Mouse (Mus musculus) macrophage (primary cell): Measurements from ENCODE around the gene Pram1. TPM values are rescaled to one million over a fixed set of nuclear protein-coding genes. Genes with fewer than 3 reads are reported as not detected.
A peak's percentile ranks its signal among the peaks of the same experiment; 100 is the strongest.

Source experiments
- H3K27ac ChIP-seq: fragments of 350-480 bp; formaldehyde crosslinking; 2 replicates; pipeline ENCODE4 v1.9.0; 2021
- H3K36me3 ChIP-seq: fragments of 350-480 bp; formaldehyde crosslinking; 2 replicates; pipeline ENCODE4 v1.9.0; 2021; ENCODE audit errors: inconsistent target
- H3K4me3 ChIP-seq: fragments of 350-480 bp; formaldehyde crosslinking; 2 replicates; pipeline ENCODE4 v1.9.0; 2021; ENCODE audit errors: inconsistent target
- H3K79me2 ChIP-seq: fragments of 350-480 bp; formaldehyde crosslinking; 2 replicates; pipeline ENCODE4 v1.9.0; 2021; ENCODE audit errors: inconsistent target
- WGBS: methylation state at CpG from one replicate; pipeline ENCODE4 v1.1.7; 2026; ENCODE audit warnings: inconsistent platforms; ENCODE audit not compliant: missing documents; 5-methylcytosine and 5-hydroxymethylcytosine counted together
- polyA plus RNA-seq: library from polyadenylated mRNA; stranded (reverse); fragments of 250-400 nt; gene quantifications from 3 replicates; pipeline ENCODE4 v1.2.4, GENCODE M21; 2018; ENCODE audit warnings: inconsistent platforms

Pram1 gene
- polyA plus RNA-seq, 1 experiment from 2014 or later = 7.1 TPM

GRCm38 (mm10) chr17:33631236-33631635 is 6.6 kb upstream of the Pram1 start:
- 96% methylated on average over 9 of the region's 9 CpGs for WGBS

GRCm38 (mm10) chr17:33631796-33632195 is 6.1 kb upstream of the Pram1 start:
- WGBS = 98% methylated on average over 5 of the region's 5 CpGs
- Histone ChIP-seq H3K4me3 (no peak overlapping the region), H3K79me2 (peaks cover 15% of the 10 kb centered on the region), H3K36me3 (peaks cover 17% of the 10 kb centered on the region; the same call in 1 of the 2 replicates), H3K27ac (no peak overlapping the region)

More at GRCm38 (mm10) chr17:33631236-33631635, 6.6 kb upstream of the Pram1 start:
- peaks cover 17% of the 10 kb centered on the region; the same call in 1 of the 2 replicates for H3K36me3 ChIP-seq
- no peak overlapping the region for H3K27ac ChIP-seq
- peaks cover 15% of the 10 kb centered on the region for H3K79me2 ChIP-seq
- H3K4me3 ChIP-seq = no peak overlapping the region

GRCm38 (mm10) chr17:33637038-33637437 is 818 bp upstream of the Pram1 start:
- no peak overlapping the region for H3K4me3 ChIP-seq
- no peaks in the 10 kb centered on the region; the same call in 1 of the 2 replicates for H3K79me2 ChIP-seq
- H3K36me3 ChIP-seq = 0 out of 2 replicates have a peak, but pooled peaks cover 3% of the 10 kb centered on the region
- no peak overlapping the region for H3K27ac ChIP-seq
- 100% methylated on average over 2 of the region's 2 CpGs for WGBS

GRCm38 (mm10) chr17:33639743-33640142 is 1.9 kb downstream of the Pram1 start:
- Histone ChIP-seq H3K27ac (peak overlapping the region; percentile 88), H3K36me3 (peaks cover 6% of the 10 kb centered on the region), H3K79me2 (no peaks in the 10 kb centered on the region; the same call in 1 of the 2 replicates), H3K4me3 (no peak overlapping the region)
- 9% methylated on average over 6 of the region's 6 CpGs for WGBS

GRCm38 (mm10) chr17:33644068-33644467 is 6.2 kb downstream of the Pram1 start:
- Histone ChIP-seq H3K4me3 (no peak overlapping the region), H3K36me3 (peaks cover 47% of the 10 kb centered on the region), H3K27ac (no peak overlapping the region), H3K79me2 (no peaks in the 10 kb centered on the region; the same call in 1 of the 2 replicates)
- WGBS = 89% methylated on average over 4 of the region's 4 CpGs

- H3K4me3 ChIP-seq = no peak overlapping the region
- H3K27ac ChIP-seq = no peak overlapping the region
- 92% methylated on average over 7 of the region's 8 CpGs for whole genome bisulfite sequencing
- H3K79me2 ChIP-seq = no peaks in the 10 kb centered on the region; the same call in 1 of the 2 replicates
- H3K36me3 ChIP-seq = peaks cover 56% of the 10 kb centered on the region
These were observed 7.2 kb downstream of the Pram1 start for GRCm38 (mm10) chr17:33645073-33645472.

- Histone ChIP-seq H3K27ac (no peak overlapping the region), H3K79me2 (peaks cover 26% of the 10 kb centered on the region; the same call in 1 of the 2 replicates), H3K4me3 (no peak overlapping the region), H3K36me3 (peaks cover 91% of the 10 kb centered on the region)
- WGBS = 95% methylated on average over 34 of the region's 34 CpGs
These were observed 12.1 kb downstream of the Pram1 start for GRCm38 (mm10) chr17:33649781-33650475.

GRCm38 (mm10) chr17:33666813-33667212 is 29.0 kb downstream of the Pram1 start:
- no peak overlapping the region for H3K27ac ChIP-seq
- H3K4me3 ChIP-seq = no peak overlapping the region
- H3K36me3 ChIP-seq = peaks cover 63% of the 10 kb centered on the region
- peaks cover 97% of the 10 kb centered on the region for H3K79me2 ChIP-seq
- 100% methylated on average over 3 of the region's 3 CpGs for WGBS

GRCm38 (mm10) chr17:33669681-33670080 is 31.8 kb downstream of the Pram1 start:
- peaks cover 100% of the 10 kb centered on the region for H3K79me2 ChIP-seq
- H3K27ac ChIP-seq = no peak overlapping the region
- 100% methylated on average over 3 of the region's 3 CpGs for WGBS
- peaks cover 40% of the 10 kb centered on the region for H3K36me3 ChIP-seq
- H3K4me3 ChIP-seq = no peak overlapping the region

- H3K36me3 ChIP-seq = peaks cover 22% of the 10 kb centered on the region
- H3K79me2 ChIP-seq = peaks cover 100% of the 10 kb centered on the region
- H3K27ac ChIP-seq = no peak overlapping the region
- H3K4me3 ChIP-seq = no peak overlapping the region
- 88% methylated on average over 1 of the region's 1 CpGs for WGBS
These were observed 36.0 kb downstream of the Pram1 start for GRCm38 (mm10) chr17:33673837-33674236.

- no peak overlapping the region for H3K4me3 ChIP-seq
- peaks cover 100% of the 10 kb centered on the region for H3K79me2 ChIP-seq
- peaks cover 22% of the 10 kb centered on the region for H3K36me3 ChIP-seq
- H3K27ac ChIP-seq = no peak overlapping the region
These were observed 37.6 kb downstream of the Pram1 start for GRCm38 (mm10) chr17:33675452-33675851.

- H3K4me3 ChIP-seq = no peak overlapping the region
- WGBS = 86% methylated on average over 2 of the region's 2 CpGs
- H3K36me3 ChIP-seq = peaks cover 22% of the 10 kb centered on the region
- H3K27ac ChIP-seq = no peak overlapping the region
- peaks cover 100% of the 10 kb centered on the region for H3K79me2 ChIP-seq
These were observed 38.2 kb downstream of the Pram1 start for GRCm38 (mm10) chr17:33676086-33676485.

GRCm38 (mm10) chr17:33678771-33679170 is 40.9 kb downstream of the Pram1 start:
- Histone ChIP-seq H3K79me2 (peaks cover 100% of the 10 kb centered on the region), H3K4me3 (no peak overlapping the region), H3K36me3 (peaks cover 22% of the 10 kb centered on the region), H3K27ac (no peak overlapping the region)

GRCm38 (mm10) chr17:33681767-33682166 is 43.9 kb downstream of the Pram1 start:
- no peak overlapping the region for H3K27ac ChIP-seq
- peaks cover 8% of the 10 kb centered on the region; the same call in 1 of the 2 replicates for H3K36me3 ChIP-seq
- peaks cover 84% of the 10 kb centered on the region for H3K79me2 ChIP-seq
- H3K4me3 ChIP-seq = no peak overlapping the region

- Histone ChIP-seq H3K79me2 (peaks cover 54% of the 10 kb centered on the region), H3K27ac (peak overlapping the region; percentile 84), H3K36me3 (no peaks in the 10 kb centered on the region), H3K4me3 (peak overlapping the region; percentile 71)
- WGBS = under 1% methylated on average over 44 of the region's 44 CpGs
These were observed 46.9 kb downstream of the Pram1 start for GRCm38 (mm10) chr17:33684671-33685231.
